ENCODE assay signal across 8 mouse cellular contexts in genomic region chr5:29434872-29435358, GRCm38 (mm10). TPM values are rescaled to one million over a fixed set of nuclear protein-coding genes. Genes with fewer than 3 reads are reported as not detected.
DNase-seq lines count a peak whose midpoint lies in the region; ATAC-seq lines count a peak whose summit lies in the region.

No protein-coding gene starts in this region.

- H3K4me1 ChIP-seq in limb, embryonic 11.5 days (ENCODE audit: control insufficient read depth, insufficient read depth, low read length) = peaks cover 5% of the 10 kb centered on the region
- H3K4me1 ChIP-seq in stomach, embryonic 16.5 days (ENCODE audit: control insufficient read depth, insufficient read depth, low read length) = peaks cover 18% of the 10 kb centered on the region

- H3K9me3 ChIP-seq in limb, embryonic 11.5 days (ENCODE audit: control insufficient read depth, low read length) = no peaks in the 10 kb centered on the region
- H3K9me3 ChIP-seq in stomach, embryonic 16.5 days (replicated peaks; ENCODE audit: control insufficient read depth, low read length) = no peaks in the 10 kb centered on the region

- H3K27me3 ChIP-seq in limb, embryonic 11.5 days (ENCODE audit: control insufficient read depth, insufficient read depth, low read length) = no peaks in the 10 kb centered on the region
- H3K27me3 ChIP-seq in stomach, embryonic 16.5 days (ENCODE audit: control insufficient read depth, insufficient read depth, low read length) = peaks cover 3% of the 10 kb centered on the region; the same call in 1 of the 2 replicates

- DNase-seq in right cerebral cortex, postnatal 10 days (ENCODE audit: low spot score in 2 of 2) = peak; percentile 53 to 55
- no peak for DNase-seq in right cerebral cortex, postnatal 25 days
- peak; percentile 39 to 45 for DNase-seq in heart, postnatal 14 days
- DNase-seq in limb, embryonic 11.5 days (ENCODE audit: low spot score) = no peak

- peak overlapping the region; percentile 98 for H3K4me3 ChIP-seq in limb, embryonic 11.5 days (ENCODE audit: low read depth, low read length)
- H3K4me3 ChIP-seq in stomach, embryonic 16.5 days (replicated peaks; ENCODE audit: low read length) = peak overlapping the region; percentile 68

- 0 out of 2 replicates have a peak overlapping the region, but pooled peaks have one; percentile 21 for H3K27ac ChIP-seq in limb, embryonic 11.5 days (replicated peaks; ENCODE audit: low read depth, low read length)
- H3K27ac ChIP-seq in stomach, embryonic 16.5 days (ENCODE audit: low read length) = peak overlapping the region; percentile 68

- intact Hi-C loops in heart, postnatal 14 days (cut with DNase I) = no loop called here

- peak; percentile 40 for ATAC-seq in activated CD4-positive, CD25-positive, alpha-beta regulatory T cell, adult 4 months
- peak; percentile 72 for ATAC-seq in erythroid progenitor cell, adult 5-6 weeks (replicated peaks; ENCODE audit: low FRiP score, poor library complexity, severe bottlenecking)
- peak; percentile 60; the same call in 1 of the 2 replicates for ATAC-seq in limb, embryonic 11.5 days (ENCODE audit: insufficient number of reproducible peaks, low FRiP score, low TSS enrichment, low read depth)
- peak; percentile 54 for ATAC-seq in megakaryocyte-erythroid progenitor cell, adult 5-6 weeks (replicated peaks; ENCODE audit: low FRiP score, low TSS enrichment, poor library complexity, severe bottlenecking)
- peak; percentile 68; the same call in 1 of the 2 replicates for ATAC-seq in stomach, embryonic 16.5 days (ENCODE audit: insufficient read depth, low FRiP score)

- H3K9ac ChIP-seq in limb, embryonic 11.5 days (ENCODE audit: low read length) = peak overlapping the region; percentile 73
- peak overlapping the region; percentile 76 for H3K9ac ChIP-seq in stomach, embryonic 16.5 days (ENCODE audit: low read length)

- WGBS in limb, embryonic 11.5 days = under 1% methylated on average over 43 of the region's 48 CpGs
- under 1% methylated on average over 48 of the region's 48 CpGs for WGBS in stomach, embryonic 16.5 days

- no peaks in the 10 kb centered on the region for H3K36me3 ChIP-seq in limb, embryonic 11.5 days (ENCODE audit: control insufficient read depth, insufficient read depth, low read length)
- H3K36me3 ChIP-seq in stomach, embryonic 16.5 days (ENCODE audit: control insufficient read depth, insufficient read depth, low read length) = 0 out of 2 replicates have a peak, but pooled peaks cover 5% of the 10 kb centered on the region

- peak overlapping the region; percentile 93 for H3K4me2 ChIP-seq in limb, embryonic 11.5 days (ENCODE audit: low read depth, severe bottlenecking)
- H3K4me2 ChIP-seq in stomach, embryonic 16.5 days (ENCODE audit: low read depth, low read length) = peak overlapping the region; percentile 85

RNA-seq across cellular contexts. Expression of gene Nom1, which starts 0.5 kb away (rescaled TPM):
- polyA plus RNA-seq in activated CD4-positive, CD25-positive, alpha-beta regulatory T cell, adult 4 months (2017; shearing (Covaris generic)) = 10 to 100 TPM in 1 of 2 experiments, 1 to 10 TPM in 1; 9.2 to 11.9 TPM
- total RNA-seq in erythroid progenitor cell, adult 5-6 weeks (2015; ENCODE audit: low replicate concordance) = 1.4 and 3.8 TPM in 2 replicates
- 2.2 and 4.9 TPM in 2 replicates for total RNA-seq in erythroid progenitor cell, adult 5-6 weeks (2017; ENCODE audit: low replicate concordance)
- 10 to 100 TPM; 13.7 to 14.1 TPM for total RNA-seq in heart, postnatal 14 days (2021)
- polyA plus RNA-seq in limb, embryonic 11.5 days (2014; fragmentation: Nextera tagmentation; extraction: Ambion mirVana) = 24.4 and 34.5 TPM in 2 replicates
- 17.5 and 19.8 TPM in 2 replicates for total RNA-seq in megakaryocyte-erythroid progenitor cell, adult 5-6 weeks (2014; fragmentation: Nextera tagmentation)
- 23.2 and 38.0 TPM in 2 replicates for total RNA-seq in megakaryocyte-erythroid progenitor cell, adult 5-6 weeks (2017)
- 26.5 and 28.5 TPM in 2 replicates for polyA plus RNA-seq in stomach, embryonic 16.5 days (2015; fragmentation: Nextera tagmentation; extraction: Ambion mirVana)

RNA-seq across cellular contexts. Expression of gene Mnx1, which starts 43.4 kb away (rescaled TPM):
- not detected for polyA plus RNA-seq in activated CD4-positive, CD25-positive, alpha-beta regulatory T cell, adult 4 months (2017; shearing (Covaris generic))
- total RNA-seq in erythroid progenitor cell, adult 5-6 weeks (2015; ENCODE audit: low replicate concordance) = not detected in 2 replicates
- not detected in 2 replicates for total RNA-seq in erythroid progenitor cell, adult 5-6 weeks (2017; ENCODE audit: low replicate concordance)
- total RNA-seq in heart, postnatal 14 days (2021) = not detected
- polyA plus RNA-seq in limb, embryonic 11.5 days (2014; fragmentation: Nextera tagmentation; extraction: Ambion mirVana) = 1.2 and 1.3 TPM in 2 replicates
- not detected in 2 replicates for total RNA-seq in megakaryocyte-erythroid progenitor cell, adult 5-6 weeks (2014; fragmentation: Nextera tagmentation)
- not detected in 2 replicates for total RNA-seq in megakaryocyte-erythroid progenitor cell, adult 5-6 weeks (2017)
- polyA plus RNA-seq in stomach, embryonic 16.5 days (2015; fragmentation: Nextera tagmentation; extraction: Ambion mirVana) = 0.75 and 1.1 TPM in 2 replicates

RNA-seq across cellular contexts. Expression of gene Lmbr1, which starts 56.7 kb away (rescaled TPM):
- 1 to 10 TPM in 1 of 2 experiments, under 1 TPM in 1; 0.78 to 1.1 TPM for polyA plus RNA-seq in activated CD4-positive, CD25-positive, alpha-beta regulatory T cell, adult 4 months (2017; shearing (Covaris generic))
- total RNA-seq in erythroid progenitor cell, adult 5-6 weeks (2015; ENCODE audit: low replicate concordance) = 0.42 TPM in 1 of 2 replicates, not detected in the other
- 1.5 and 2.0 TPM in 2 replicates for total RNA-seq in erythroid progenitor cell, adult 5-6 weeks (2017; ENCODE audit: low replicate concordance)
- total RNA-seq in heart, postnatal 14 days (2021) = 10 to 100 TPM; 18.4 to 19.3 TPM
- 7.0 and 9.2 TPM in 2 replicates for polyA plus RNA-seq in limb, embryonic 11.5 days (2014; fragmentation: Nextera tagmentation; extraction: Ambion mirVana)
- 1.4 and 1.7 TPM in 2 replicates for total RNA-seq in megakaryocyte-erythroid progenitor cell, adult 5-6 weeks (2014; fragmentation: Nextera tagmentation)
- total RNA-seq in megakaryocyte-erythroid progenitor cell, adult 5-6 weeks (2017) = 6.2 and 10.0 TPM in 2 replicates
- 11.2 and 12.2 TPM in 2 replicates for polyA plus RNA-seq in stomach, embryonic 16.5 days (2015; fragmentation: Nextera tagmentation; extraction: Ambion mirVana)

Comparison
In these comparisons a context has a peak if more than half of its experiments do, and no peak if none do; other contexts are left out.
1. DNase-seq: peak in right cerebral cortex, postnatal 10 days (2 of 2) and heart, postnatal 14 days (2 of 2); none in right cerebral cortex, postnatal 25 days (single experiment) and limb, embryonic 11.5 days (single experiment).
2. Peak in every context shown above with its lines, with median percentiles within 50 percentile points of each other: ATAC-seq.